Mouse (Mus musculus) G1E (cell line): ENCODE results near the gene Spg7.

ENCODE experiments used
- CTCF ChIP-seq: IDR thresholded peaks from 2 replicates; pipeline ENCODE4 v1.5.1; 2012; ENCODE audit warnings: low read depth, low read length, inconsistent platforms, mixed read lengths
- GATA1 ChIP-seq: IDR thresholded peaks from 2 replicates; pipeline ENCODE4 v1.6.1; 2012; ENCODE audit warnings: borderline replicate concordance, low read length, inconsistent platforms, mixed read lengths
- GATA2 ChIP-seq: IDR thresholded peaks from 2 replicates; pipeline ENCODE4 v1.6.1; 2012; ENCODE audit warnings: low read depth, low read length, inconsistent platforms, borderline replicate concordance
- POLR2AphosphoS5 ChIP-seq: IDR thresholded peaks from 2 replicates; pipeline ENCODE4 v1.6.1; 2012; ENCODE audit warnings: low read depth, low read length, inconsistent platforms; ENCODE audit not compliant: insufficient replicate concordance
- TAL1 ChIP-seq: conservative IDR thresholded peaks from 2 replicates; pipeline ENCODE4 v1.6.1; 2012; ENCODE audit warnings: low read depth, low read length, inconsistent platforms, mixed read lengths

DNA sequence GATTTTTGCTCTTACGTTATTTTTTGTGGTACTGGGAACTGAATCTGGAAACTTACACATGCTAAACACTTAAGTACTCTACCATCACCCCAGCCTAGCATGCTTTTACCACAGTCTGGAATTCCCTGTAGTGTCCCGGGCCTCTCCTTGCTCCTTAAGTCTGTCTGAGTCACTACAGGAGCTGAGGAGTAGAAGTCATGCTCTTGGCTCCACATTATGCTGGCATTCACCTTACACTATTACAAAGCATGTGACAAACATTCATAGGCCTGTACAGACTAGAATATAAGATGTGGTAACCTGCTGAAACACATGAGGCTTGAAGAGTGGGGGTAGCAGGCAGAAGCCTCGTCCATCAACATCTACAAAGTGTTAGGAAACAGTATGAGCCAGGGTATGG lies 40.0 kb upstream of the Spg7 start:
- TF ChIP-seq CTCF, result no peak
- no peak for TF ChIP-seq GATA2
- no peak for TF ChIP-seq GATA1
- no peak for TF ChIP-seq TAL1
- no peak for TF ChIP-seq POLR2AphosphoS5
